9 mouse cellular contexts compared by ENCODE assay signal in the genomic region with DNA sequence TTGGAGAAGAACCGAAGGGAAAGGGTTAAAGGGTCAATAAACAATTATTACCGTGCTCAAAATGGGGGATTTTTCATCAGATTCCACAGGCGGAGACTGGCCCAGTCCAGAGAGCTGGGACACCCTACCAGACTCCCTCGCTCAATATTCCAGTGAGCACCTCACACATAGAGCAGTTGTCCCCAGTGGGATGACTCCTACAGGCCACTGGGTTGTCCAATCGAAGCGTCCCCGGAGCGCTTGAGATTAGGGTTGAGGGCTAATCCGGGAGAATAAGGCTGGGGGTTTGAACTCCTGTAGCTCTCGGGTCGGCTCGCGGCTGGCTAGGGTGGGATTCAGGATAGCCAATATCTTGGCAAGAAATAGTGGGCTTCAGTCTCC. TPM values are rescaled to one million over a fixed set of nuclear protein-coding genes. Genes with fewer than 3 reads are reported as not detected.
DNase-seq lines count a peak whose midpoint lies in the region; ATAC-seq and TF ChIP-seq lines count a peak whose summit lies in the region.
"Had no signal": no experiment of that assay in that cellular context is flagged by ENCODE, and none has a peak within 500 bp of the region (broad histone marks: within the 10 kb centered on the region; RNA-seq: fewer than 3 reads in every experiment).

No protein-coding gene starts in this region.

- no peak overlapping the region for H3K9ac ChIP-seq in lung, embryonic 14.5 days
- no peak overlapping the region for H3K9ac ChIP-seq in forebrain, embryonic 11.5 days (ENCODE audit: low read length)
- no peak overlapping the region for H3K9ac ChIP-seq in limb, embryonic 11.5 days (ENCODE audit: low read length)
- no peak overlapping the region for H3K9ac ChIP-seq in neural tube, embryonic 15.5 days (replicated peaks)

- no peaks in the 10 kb centered on the region for H3K36me3 ChIP-seq in lung, embryonic 14.5 days (ENCODE audit: insufficient read depth)
- H3K36me3 ChIP-seq in forebrain, embryonic 11.5 days (ENCODE audit: control insufficient read depth, insufficient read depth, low read length) = no peaks in the 10 kb centered on the region
- no peaks in the 10 kb centered on the region for H3K36me3 ChIP-seq in limb, embryonic 11.5 days (ENCODE audit: control insufficient read depth, insufficient read depth, low read length)
- H3K36me3 ChIP-seq in neural tube, embryonic 15.5 days = no peaks in the 10 kb centered on the region

- no peaks in the 10 kb centered on the region for H3K9me3 ChIP-seq in lung, embryonic 14.5 days (ENCODE audit: low read depth, low read length)
- no peaks in the 10 kb centered on the region for H3K9me3 ChIP-seq in forebrain, embryonic 11.5 days (ENCODE audit: control insufficient read depth, low read length)
- H3K9me3 ChIP-seq in limb, embryonic 11.5 days (ENCODE audit: control insufficient read depth, low read length) = no peaks in the 10 kb centered on the region
- no peaks in the 10 kb centered on the region for H3K9me3 ChIP-seq in neural tube, embryonic 15.5 days (replicated peaks)

- under 1% methylated on average over 13 of the region's 13 CpGs for WGBS in lung, embryonic 14.5 days
- WGBS in forebrain, embryonic 11.5 days = under 1% methylated on average over 13 of the region's 13 CpGs
- under 1% methylated on average over 13 of the region's 13 CpGs for WGBS in limb, embryonic 11.5 days
- under 1% methylated on average over 13 of the region's 13 CpGs for WGBS in neural tube, embryonic 15.5 days
- WGBS in cerebellum, adult 2 months = under 1% methylated on average over 13 of the region's 13 CpGs

- no peak overlapping the region for H3K27ac ChIP-seq in lung, embryonic 14.5 days (ENCODE audit: low read depth)
- no peak overlapping the region for H3K27ac ChIP-seq in forebrain, embryonic 11.5 days (ENCODE audit: low read depth, low read length)
- no peak overlapping the region for H3K27ac ChIP-seq in limb, embryonic 11.5 days (replicated peaks; ENCODE audit: low read depth, low read length)
- no peak overlapping the region for H3K27ac ChIP-seq in neural tube, embryonic 15.5 days (replicated peaks)
- H3K27ac ChIP-seq in cerebellum, adult 2 months (ENCODE audit: insufficient read depth, low read length) = no peak overlapping the region

- no peak for TF ChIP-seq POLR2A in cerebellum, adult 2 months (IDR thresholded peaks at IDR 0.05; ENCODE audit: borderline replicate concordance, insufficient read depth, low read length)

- peak overlapping the region; percentile 46 for H3K4me3 ChIP-seq in lung, embryonic 14.5 days (ENCODE audit: low read depth, low read length)
- peak overlapping the region; percentile 48 for H3K4me3 ChIP-seq in forebrain, embryonic 11.5 days (ENCODE audit: low read depth, low read length)
- peak overlapping the region; percentile 33; the same call in 1 of the 2 replicates for H3K4me3 ChIP-seq in limb, embryonic 11.5 days (ENCODE audit: low read depth, low read length)
- H3K4me3 ChIP-seq in neural tube, embryonic 15.5 days (replicated peaks) = peak overlapping the region; percentile 39
- H3K4me3 ChIP-seq in cerebellum, adult 2 months (replicated peaks; ENCODE audit: insufficient read depth, low read depth, low read length) = no peak overlapping the region

- intact Hi-C loops in gastrocnemius, postnatal 14 days (cut with DNase I; ENCODE audit: low total_unique reads) = loop anchor here (10.0 kb wide), 2 partner anchors 151 to 231 kb away; no protein-coding TSS in a partner anchor

- peak; percentile 17; the same call in 1 of the 2 replicates for ATAC-seq in lung, embryonic 14.5 days (ENCODE audit: insufficient read depth)
- peak; percentile 35; the same call in 1 of the 2 replicates for ATAC-seq in forebrain, embryonic 11.5 days (replicated peaks; ENCODE audit: low FRiP score)
- peak; percentile 11; the same call in 1 of the 2 replicates for ATAC-seq in limb, embryonic 11.5 days (ENCODE audit: insufficient number of reproducible peaks, low FRiP score, low TSS enrichment, low read depth)
- 0 out of 2 replicates have a peak, but pooled peaks have one; percentile 7 for ATAC-seq in neural tube, embryonic 15.5 days (ENCODE audit: low FRiP score)

- peaks cover 82% of the 10 kb centered on the region for H3K27me3 ChIP-seq in lung, embryonic 14.5 days (ENCODE audit: insufficient read depth, low read length)
- peaks cover 74% of the 10 kb centered on the region for H3K27me3 ChIP-seq in forebrain, embryonic 11.5 days (ENCODE audit: control insufficient read depth, insufficient read depth, low read length)
- peaks cover 72% of the 10 kb centered on the region for H3K27me3 ChIP-seq in limb, embryonic 11.5 days (ENCODE audit: control insufficient read depth, insufficient read depth, low read length)
- H3K27me3 ChIP-seq in neural tube, embryonic 15.5 days (replicated peaks) = peaks cover 76% of the 10 kb centered on the region
- H3K27me3 ChIP-seq in cerebellum, adult 2 months (ENCODE audit: control insufficient read depth, insufficient read depth, low read length) = peaks cover 22% of the 10 kb centered on the region; the same call in 1 of the 2 replicates

- peaks cover 3% of the 10 kb centered on the region; the same call in 1 of the 2 replicates for H3K4me1 ChIP-seq in lung, embryonic 14.5 days (ENCODE audit: insufficient read depth)
- H3K4me1 ChIP-seq in forebrain, embryonic 11.5 days (replicated peaks; ENCODE audit: control insufficient read depth, insufficient read depth, low read length) = peaks cover 16% of the 10 kb centered on the region
- H3K4me1 ChIP-seq in limb, embryonic 11.5 days (ENCODE audit: control insufficient read depth, insufficient read depth, low read length) = peaks cover 14% of the 10 kb centered on the region
- peaks cover 24% of the 10 kb centered on the region for H3K4me1 ChIP-seq in neural tube, embryonic 15.5 days
- H3K4me1 ChIP-seq in cerebellum, adult 2 months (ENCODE audit: control insufficient read depth, insufficient read depth, low read length) = no peaks in the 10 kb centered on the region

- H3K4me2 ChIP-seq in lung, embryonic 14.5 days = peak overlapping the region; percentile 84
- peak overlapping the region; percentile 59; the same call in 1 of the 2 replicates for H3K4me2 ChIP-seq in forebrain, embryonic 11.5 days (ENCODE audit: low read depth, low read length, severe bottlenecking)
- H3K4me2 ChIP-seq in limb, embryonic 11.5 days (ENCODE audit: low read depth, severe bottlenecking) = peak overlapping the region; percentile 71; the same call in 1 of the 2 replicates
- H3K4me2 ChIP-seq in neural tube, embryonic 15.5 days = peak overlapping the region; percentile 57

- no peak for DNase-seq in lung, embryonic 14.5 days
- DNase-seq in lung, postnatal 14 days = no peak
- no peak for DNase-seq in forebrain, embryonic 11.5 days (ENCODE audit: low spot score)
- DNase-seq in limb, embryonic 11.5 days (ENCODE audit: low spot score) = no peak
- DNase-seq in cerebellum, adult 2 months = no peak
- DNase-seq in spleen, postnatal 10 days (ENCODE audit: low spot score in 2 of 2) = no peak
- no peak for DNase-seq in gastrocnemius, postnatal 14 days

- TF ChIP-seq CTCF in lung, embryonic 14.5 days (IDR thresholded peaks at IDR 0.05; ENCODE audit: low read depth) = no peak
- TF ChIP-seq CTCF in cerebellum, adult 2 months (IDR thresholded peaks at IDR 0.05; ENCODE audit: borderline replicate concordance, insufficient read depth, low read depth, low read length) = no peak

RNA-seq across cellular contexts. Expression of a gene that starts 0.3 kb away (rescaled TPM):
- not detected in 2 replicates for polyA plus RNA-seq in lung, embryonic 14.5 days (2014; fragmentation: Nextera tagmentation; extraction: Ambion mirVana)
- 4.4 and 4.8 TPM in 2 replicates for polyA plus RNA-seq in forebrain, embryonic 11.5 days (2014; fragmentation: Nextera tagmentation; extraction: Ambion mirVana)
- 0.05 and 0.07 TPM in 2 replicates for polyA plus RNA-seq in limb, embryonic 11.5 days (2014; fragmentation: Nextera tagmentation; extraction: Ambion mirVana)
- polyA plus RNA-seq in neural tube, embryonic 15.5 days (2015; fragmentation: Nextera tagmentation; extraction: Ambion mirVana) = 0.33 and 0.65 TPM in 2 replicates
- 0.49 and 0.73 TPM in 2 replicates for polyA plus RNA-seq in cerebellum, adult 2 months (2012; rRNA removed)
- under 1 TPM; 0.09 to 0.18 TPM for total RNA-seq in gastrocnemius, postnatal 14 days (2021)
- polyA plus RNA-seq: testis, adult 2 months had no signal

RNA-seq across cellular contexts. Expression of a gene that starts 36.9 kb away (rescaled TPM):
- polyA plus RNA-seq in lung, embryonic 14.5 days (2014; fragmentation: Nextera tagmentation; extraction: Ambion mirVana) = 746 and 761 TPM in 2 replicates
- 697 and 773 TPM in 2 replicates for polyA plus RNA-seq in forebrain, embryonic 11.5 days (2014; fragmentation: Nextera tagmentation; extraction: Ambion mirVana)
- 812 and 826 TPM in 2 replicates for polyA plus RNA-seq in limb, embryonic 11.5 days (2014; fragmentation: Nextera tagmentation; extraction: Ambion mirVana)
- 481 and 531 TPM in 2 replicates for polyA plus RNA-seq in neural tube, embryonic 15.5 days (2015; fragmentation: Nextera tagmentation; extraction: Ambion mirVana)
- polyA plus RNA-seq in cerebellum, adult 2 months (2012; rRNA removed) = 426 and 441 TPM in 2 replicates
- 100 to 1,000 TPM; 243 to 260 TPM for total RNA-seq in gastrocnemius, postnatal 14 days (2021)
